Mouse (Mus musculus) adrenal gland, adult 8-10 months (tissue): ENCODE results near the gene Phc3. TPM values are rescaled to one million over a fixed set of nuclear protein-coding genes. Genes with fewer than 3 reads are reported as not detected.
"Not testable (repeated sequence)": the region's sequence is repeated elsewhere in the genome, so short reads cannot be mapped to it uniquely, and the experiment has no call there.

Experiments used
- DNase-seq: peaks from one replicate; pipeline ENCODE4 v3.0.0; 2022
- total RNA-seq, 4 experiments: library from RNA; stranded (reverse); gene quantifications; 2 replicates each; pipeline ENCODE4 v1.2.4; 2022

The Phc3 gene
- total RNA-seq, 4 experiments from 2014 or later: 33.5 to 60.0 (median 42.9) TPM

- DNase-seq: no peak
Measured at GRCm38 (mm10) chr3:30868625-30869024, 100.6 kb downstream of the Phc3 start.

GRCm38 (mm10) chr3:30868176-30868575, 101.0 kb downstream of the Phc3 start:
- DNase-seq: peak; percentile 38

- no peak for DNase-seq
Measured at GRCm38 (mm10) chr3:30864640-30865039, 104.6 kb downstream of the Phc3 start.

- no peak for DNase-seq
Measured at GRCm38 (mm10) chr3:30863712-30864435, 105.3 kb downstream of the Phc3 start.

- DNase-seq: no peak
Measured at GRCm38 (mm10) chr3:30860705-30861104, 108.5 kb downstream of the Phc3 start.

GRCm38 (mm10) chr3:30859599-30859998, 109.6 kb downstream of the Phc3 start:
- DNase-seq: not testable (repeated sequence)

- peak; percentile 58 for DNase-seq
Measured at GRCm38 (mm10) chr3:30855604-30856458, 113.4 kb downstream of the Phc3 start, which contains the start of gene Gpr160. Gene Gpr160 (plus strand): TSS chr3:30855950.

GRCm38 (mm10) chr3:30853596-30853995, 115.6 kb downstream of the Phc3 start:
- no peak for DNase-seq

GRCm38 (mm10) chr3:30851422-30851821, 117.8 kb downstream of the Phc3 start:
- DNase-seq: no peak

Other genes with a start within 250 kb of the Phc3 start
- gene Samd7, start 223.1 kb downstream of the Phc3 start, total RNA-seq: not detected
- gene Sec62, start 176.5 kb downstream of the Phc3 start, total RNA-seq: 100 to 1,000 TPM in 2 of 4 experiments, 10 to 100 TPM in 2; 91.1 to 113 (median 104) TPM
- gene Gpr160, start 113.5 kb downstream of the Phc3 start, total RNA-seq: 1 to 10 TPM in 2 of 4 experiments, under 1 TPM in 2; 0.83 to 2.4 (median 0.97) TPM
- gene Prkci, start 26.3 kb upstream of the Phc3 start, total RNA-seq: 10 to 100 TPM; 46.4 to 50.6 (median 50.1) TPM
- 10 to 100 TPM; 29.2 to 39.4 (median 34.0) TPM for gene Skil, start 125.6 kb upstream of the Phc3 start, total RNA-seq
- gene Cldn11, start 180.5 kb upstream of the Phc3 start, total RNA-seq: 10 to 100 TPM; 10.9 to 32.1 (median 18.4) TPM